Mouse (Mus musculus): ENCODE data around the gene Aebp1.

GRCm38 (mm10) chr11:5869331-5869730 lies 7.6 kb downstream of the Aebp1 start:
- no peak for TF ChIP-seq CTCF (IDR thresholded peaks at IDR 0.05; ENCODE audit: low read depth)
- no peak for TF ChIP-seq EP300 (IDR thresholded peaks at IDR 0.05; ENCODE audit: low read depth)

All from liver, embryonic 14.5 days (tissue).